Mouse (Mus musculus) c-Kit-positive CD71-negative TER-119-negative erythroid progenitor cells, embryonic 14.5 days (primary cell): Measurements from ENCODE around the gene Rnf44.

Source experiments
- DNase-seq: peaks from one replicate; pipeline ENCODE4 v3.0.0-alpha.2; 2013; ENCODE audit warnings: low read depth

The Rnf44 gene

GRCm38 (mm10) chr13:54693558-54694347 is at the start of gene Rnf44:
Gene Rnf44 (minus strand): TSS chr13:54693907.
- DNase-seq, result peak; percentile 97

- DNase-seq, result no peak
Observed at GRCm38 (mm10) chr13:54738213-54738601, 44.5 kb upstream of the Rnf44 start.

- DNase-seq, result no peak
Observed at GRCm38 (mm10) chr13:54737488-54738212, 43.9 kb upstream of the Rnf44 start.

GRCm38 (mm10) chr13:54736931-54737330 is 43.2 kb upstream of the Rnf44 start:
- DNase-seq, result no peak

GRCm38 (mm10) chr13:54726131-54726530 is 32.4 kb upstream of the Rnf44 start:
- DNase-seq, result no peak

- no peak for DNase-seq
Observed at GRCm38 (mm10) chr13:54723143-54723542, 29.4 kb upstream of the Rnf44 start.

GRCm38 (mm10) chr13:54716916-54717315 is 23.2 kb upstream of the Rnf44 start:
- DNase-seq, result no peak

GRCm38 (mm10) chr13:54714996-54715395 is 21.3 kb upstream of the Rnf44 start:
- DNase-seq, result no peak

GRCm38 (mm10) chr13:54714393-54714792 is 20.7 kb upstream of the Rnf44 start:
- DNase-seq, result no peak

- DNase-seq, result no peak
Observed at GRCm38 (mm10) chr13:54710866-54711265, 17.2 kb upstream of the Rnf44 start.

GRCm38 (mm10) chr13:54704890-54705289 is 11.2 kb upstream of the Rnf44 start:
- no peak for DNase-seq

- no peak for DNase-seq
Observed at GRCm38 (mm10) chr13:54702507-54702906, 8.8 kb upstream of the Rnf44 start.

- DNase-seq, result no peak
Observed at GRCm38 (mm10) chr13:54701243-54701642, 7.5 kb upstream of the Rnf44 start, which contains the start of gene Cdhr2. Gene Cdhr2 (plus strand): TSS chr13:54701461.

GRCm38 (mm10) chr13:54695479-54696230 is 1.9 kb upstream of the Rnf44 start:
- DNase-seq, result no peak

GRCm38 (mm10) chr13:54694348-54695060 is 797 bp upstream of the Rnf44 start:
- no peak for DNase-seq

- no peak for DNase-seq
Observed at GRCm38 (mm10) chr13:54692711-54693557, 773 bp downstream of the Rnf44 start.

GRCm38 (mm10) chr13:54691737-54692136 is 2.0 kb downstream of the Rnf44 start:
- no peak for DNase-seq

GRCm38 (mm10) chr13:54690151-54690740 is 3.5 kb downstream of the Rnf44 start:
- no peak for DNase-seq

- DNase-seq, result peak; percentile 90
Observed at GRCm38 (mm10) chr13:54687575-54688424, 5.9 kb downstream of the Rnf44 start.

GRCm38 (mm10) chr13:54687096-54687495 is 6.6 kb downstream of the Rnf44 start:
- DNase-seq, result peak; percentile 66
